Mouse (Mus musculus): ENCODE results near the gene Neurl2. TPM values are rescaled to one million over a fixed set of nuclear protein-coding genes. Genes with fewer than 3 reads are reported as not detected.
"Not testable (repeated sequence)": the region's sequence is repeated elsewhere in the genome, so short reads cannot be mapped to it uniquely, and the experiment has no call there.

Neurl2 gene
- polyA plus RNA-seq, 1 experiment = 5.4 TPM

DNA sequence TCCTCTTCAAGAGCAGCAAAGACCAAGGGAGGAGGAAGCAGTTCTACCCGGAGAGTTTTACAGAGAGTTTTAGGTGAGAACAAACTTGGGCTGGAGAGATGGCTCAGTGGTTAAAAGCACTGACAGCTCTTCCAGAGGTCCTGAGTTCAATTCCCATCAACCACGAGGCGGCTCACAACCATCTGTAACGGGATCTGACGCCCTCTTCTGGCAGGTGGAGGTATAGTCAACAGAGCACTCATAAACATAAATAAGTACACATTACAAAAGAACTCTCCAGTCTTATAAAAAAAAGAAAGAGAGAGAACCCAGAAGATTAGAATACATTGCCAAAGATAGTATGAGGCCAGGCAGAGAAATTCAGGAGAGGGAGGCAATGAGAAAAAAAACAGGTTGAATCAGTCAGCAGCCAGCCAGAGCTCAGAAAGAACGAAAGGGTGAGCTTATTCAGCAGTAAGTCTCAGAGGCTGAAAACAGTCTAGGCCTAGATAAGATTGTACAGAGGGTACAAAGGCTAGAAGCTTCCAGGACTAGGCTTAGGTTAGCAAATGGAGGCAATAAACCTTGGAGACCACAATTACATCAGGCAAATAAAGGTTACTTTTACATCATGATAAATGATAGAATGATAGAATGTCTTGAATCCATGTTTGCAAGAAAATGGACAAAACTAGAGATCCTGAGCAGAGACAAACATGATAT is 38.5 kb upstream of the Neurl2 start:
- no peaks in the 10 kb centered on the region for H3K27me3 ChIP-seq (replicated peaks)
- H3K36me3 ChIP-seq (replicated peaks; ENCODE audit: low read length) = peaks cover 3% of the 10 kb centered on the region
- TF ChIP-seq FLI1 (IDR thresholded peaks at IDR 0.05; ENCODE audit: low read length) (no peak), GATA1 (IDR thresholded peaks at IDR 0.05; ENCODE audit: borderline replicate concordance, low read length) (no peak)
- peaks cover 34% of the 10 kb centered on the region for H3K4me1 ChIP-seq
- no peak overlapping the region for H3K4me3 ChIP-seq (replicated peaks)
- peaks cover 4% of the 10 kb centered on the region for H3K9me3 ChIP-seq

DNA sequence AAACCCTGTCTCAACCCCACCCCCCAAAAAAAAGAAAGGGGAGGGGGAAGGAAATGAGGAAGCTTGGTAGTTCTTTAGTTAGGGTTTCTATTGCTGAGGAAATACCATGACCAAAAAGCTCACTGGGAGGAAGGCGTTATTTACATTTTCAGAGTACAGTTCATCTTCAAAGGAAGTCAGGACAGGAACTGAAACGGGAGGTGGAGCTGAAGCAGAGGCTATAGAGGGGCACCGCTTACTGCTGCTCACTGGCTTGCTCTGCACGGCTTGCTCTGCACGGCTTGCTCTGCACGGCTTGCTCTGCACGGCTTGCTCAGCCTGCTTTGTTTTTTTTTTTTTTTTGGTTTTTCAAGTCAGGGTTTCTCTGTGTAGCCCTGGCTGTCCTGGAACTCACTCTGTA is 35.2 kb upstream of the Neurl2 start:
- Histone ChIP-seq H3K4me3 (replicated peaks) (no peak overlapping the region), H3K27me3 (replicated peaks) (peaks cover 2% of the 10 kb centered on the region), H3K36me3 (replicated peaks; ENCODE audit: low read length) (peaks cover 3% of the 10 kb centered on the region), H3K9me3 (peaks cover 4% of the 10 kb centered on the region), H3K4me1 (peaks cover 18% of the 10 kb centered on the region)
- TF ChIP-seq FLI1 (IDR thresholded peaks at IDR 0.05; ENCODE audit: low read length) = no peak

DNA sequence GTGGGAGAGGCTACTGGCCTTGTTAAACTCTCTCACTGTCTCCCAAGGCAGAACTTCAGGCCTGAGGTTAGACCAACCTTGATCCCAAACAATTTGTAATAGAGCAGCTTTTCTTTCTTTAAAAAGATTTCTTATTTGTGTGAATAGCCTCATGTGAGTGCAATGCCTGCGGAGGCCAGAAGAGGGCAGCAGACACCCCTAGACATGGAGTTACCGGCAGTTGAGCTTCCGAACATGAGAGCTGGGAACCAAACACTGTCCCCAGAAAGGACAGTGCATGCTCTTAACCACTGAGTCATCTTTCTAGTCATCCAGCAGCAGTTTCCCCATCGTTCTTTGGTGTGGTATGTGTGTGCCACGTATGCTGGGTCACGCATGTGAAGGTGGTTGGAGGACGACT is 34.3 kb upstream of the Neurl2 start:
- peaks cover 18% of the 10 kb centered on the region for H3K4me1 ChIP-seq
- peaks cover 3% of the 10 kb centered on the region for H3K36me3 ChIP-seq (replicated peaks; ENCODE audit: low read length)
- TF ChIP-seq GATA1 (IDR thresholded peaks at IDR 0.05; ENCODE audit: borderline replicate concordance, low read length) (no peak), FLI1 (IDR thresholded peaks at IDR 0.05; ENCODE audit: low read length) (no peak)
- H3K9me3 ChIP-seq = peaks cover 7% of the 10 kb centered on the region
- peaks cover 2% of the 10 kb centered on the region for H3K27me3 ChIP-seq (replicated peaks)
- H3K4me3 ChIP-seq (replicated peaks) = no peak overlapping the region

DNA sequence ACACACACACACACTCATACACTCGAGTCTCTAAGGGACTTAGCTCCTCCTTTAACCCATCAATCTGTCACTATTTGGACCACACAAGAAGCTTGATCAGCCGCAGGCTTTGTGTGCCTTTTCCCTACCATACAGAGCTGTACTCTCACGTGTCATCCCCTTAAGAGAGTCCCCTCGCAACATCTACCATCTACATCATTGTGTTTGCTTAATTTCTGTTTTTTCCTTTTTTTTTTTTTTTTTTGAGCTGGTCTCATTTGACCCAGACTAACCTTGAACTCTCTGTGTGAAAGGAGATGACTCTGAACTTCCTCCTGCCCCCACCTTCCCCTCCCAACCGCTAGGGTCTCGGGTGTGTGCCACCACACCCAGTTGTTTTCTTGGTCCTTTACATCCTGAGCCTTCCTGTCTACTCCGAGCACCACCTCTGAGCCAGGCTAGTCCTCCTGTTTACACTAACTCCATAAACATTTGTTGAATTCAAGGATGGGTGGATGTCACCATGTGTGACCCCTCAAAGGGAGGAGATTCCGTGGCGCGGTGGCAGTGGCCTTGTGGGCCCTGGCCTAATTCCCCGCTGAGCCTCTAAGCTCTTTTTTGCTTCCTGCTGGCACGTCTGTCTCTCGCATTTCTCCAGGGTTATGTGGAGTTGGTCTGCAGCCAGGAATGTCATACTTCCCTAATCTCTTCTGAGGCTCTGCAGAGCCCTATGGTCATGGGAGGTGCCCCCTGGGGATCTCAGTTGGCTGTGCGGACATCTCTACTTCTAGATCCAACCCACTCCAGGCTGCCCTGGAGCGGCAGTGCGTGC is 33.7 kb upstream of the Neurl2 start:
- peaks cover 24% of the 10 kb centered on the region for H3K4me1 ChIP-seq
- no peak for TF ChIP-seq GATA1 (IDR thresholded peaks at IDR 0.05; ENCODE audit: borderline replicate concordance, low read length)
- TF ChIP-seq FLI1 (IDR thresholded peaks at IDR 0.05; ENCODE audit: low read length) = no peak
- H3K36me3 ChIP-seq (replicated peaks; ENCODE audit: low read length) = peaks cover 3% of the 10 kb centered on the region
- no peak overlapping the region for H3K4me3 ChIP-seq (replicated peaks)
- H3K27me3 ChIP-seq (replicated peaks) = peaks cover 5% of the 10 kb centered on the region
- peaks cover 7% of the 10 kb centered on the region for H3K9me3 ChIP-seq

DNA sequence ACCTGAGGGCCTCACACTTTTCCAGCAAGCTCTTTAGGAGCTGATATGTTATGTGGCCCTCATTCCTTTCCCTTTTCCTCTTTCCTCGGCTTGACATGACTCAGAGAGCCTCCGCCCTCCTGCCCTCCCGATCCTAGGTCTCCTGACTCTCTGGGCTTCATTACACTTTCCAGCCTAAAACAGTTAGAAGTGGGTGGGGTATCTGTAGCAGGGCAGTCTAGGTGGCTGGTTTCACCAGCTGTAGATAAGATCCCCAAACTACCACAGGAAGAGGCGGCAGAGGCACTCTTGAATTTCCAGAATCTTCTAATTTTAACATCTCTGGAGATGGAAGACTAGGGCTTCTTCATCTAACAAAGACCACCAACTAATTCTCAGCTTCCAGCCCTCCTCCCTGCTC is 31.3 kb upstream of the Neurl2 start:
- H3K4me3 ChIP-seq (replicated peaks) = no peak overlapping the region
- peaks cover 7% of the 10 kb centered on the region for H3K9me3 ChIP-seq
- H3K4me1 ChIP-seq = peaks cover 35% of the 10 kb centered on the region
- H3K27me3 ChIP-seq (replicated peaks) = peaks cover 25% of the 10 kb centered on the region
- peaks cover 3% of the 10 kb centered on the region for H3K36me3 ChIP-seq (replicated peaks; ENCODE audit: low read length)
- TF ChIP-seq FLI1 (IDR thresholded peaks at IDR 0.05; ENCODE audit: low read length) = no peak

DNA sequence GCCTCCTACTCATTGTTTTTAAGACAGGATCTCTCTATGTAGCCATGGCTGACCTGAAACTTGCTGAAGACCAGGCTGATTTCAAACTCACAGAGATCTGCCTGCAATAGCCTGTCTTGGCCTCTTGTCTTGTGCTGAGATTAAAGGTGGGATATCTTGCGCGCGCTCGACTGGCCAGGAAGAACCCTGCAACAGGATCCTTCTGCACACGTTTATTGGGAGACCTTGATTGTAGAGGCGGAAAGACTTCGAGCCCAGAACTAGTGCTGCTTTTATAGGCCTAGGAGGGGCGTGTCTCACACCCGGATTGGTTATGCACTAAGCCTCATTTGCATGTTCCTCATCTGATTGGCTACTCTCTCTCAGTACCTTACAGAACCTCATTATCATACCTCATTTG is 30.2 kb upstream of the Neurl2 start:
- not testable (repeated sequence) for H3K9me3 ChIP-seq; H3K36me3 ChIP-seq (replicated peaks; ENCODE audit: low read length); H3K4me3 ChIP-seq (replicated peaks)
- H3K4me1 ChIP-seq = peaks cover 47% of the 10 kb centered on the region
- peaks cover 35% of the 10 kb centered on the region for H3K27me3 ChIP-seq (replicated peaks)

DNA sequence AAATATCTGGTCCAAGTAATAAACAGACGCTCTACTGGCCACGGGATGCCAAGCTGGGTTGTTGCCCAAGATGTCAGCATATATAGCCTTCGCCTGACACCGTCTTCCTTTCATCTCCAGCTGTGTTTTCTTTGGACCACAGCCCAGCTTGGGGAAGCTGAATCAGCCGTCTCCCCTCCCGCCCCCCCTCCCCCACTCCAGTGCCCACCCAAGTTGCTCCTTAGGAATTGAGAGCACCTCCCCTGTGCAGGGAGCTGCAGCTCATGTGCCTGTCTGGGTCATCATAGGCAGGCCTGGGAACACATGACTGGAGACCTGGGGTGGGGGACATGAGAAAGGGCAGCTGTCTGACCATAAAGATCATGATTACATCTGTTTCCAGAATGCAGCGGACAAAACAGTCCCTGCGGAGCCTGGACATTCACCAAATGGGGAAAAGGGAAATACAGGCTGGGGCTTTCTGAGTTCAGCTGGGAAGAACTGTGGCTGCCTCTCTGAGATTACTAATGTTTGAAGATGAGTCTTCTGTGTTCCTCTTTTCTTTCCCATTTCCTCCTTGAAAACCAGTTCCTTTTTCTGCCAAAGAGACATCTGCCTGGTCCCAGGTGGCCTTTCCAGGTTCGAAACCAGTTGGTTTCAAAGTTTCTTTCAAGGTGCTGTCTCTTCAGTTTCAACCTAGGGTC is 29.1 kb upstream of the Neurl2 start:
- Histone ChIP-seq H3K4me3 (replicated peaks) (no peak overlapping the region), H3K4me1 (peaks cover 56% of the 10 kb centered on the region)

DNA sequence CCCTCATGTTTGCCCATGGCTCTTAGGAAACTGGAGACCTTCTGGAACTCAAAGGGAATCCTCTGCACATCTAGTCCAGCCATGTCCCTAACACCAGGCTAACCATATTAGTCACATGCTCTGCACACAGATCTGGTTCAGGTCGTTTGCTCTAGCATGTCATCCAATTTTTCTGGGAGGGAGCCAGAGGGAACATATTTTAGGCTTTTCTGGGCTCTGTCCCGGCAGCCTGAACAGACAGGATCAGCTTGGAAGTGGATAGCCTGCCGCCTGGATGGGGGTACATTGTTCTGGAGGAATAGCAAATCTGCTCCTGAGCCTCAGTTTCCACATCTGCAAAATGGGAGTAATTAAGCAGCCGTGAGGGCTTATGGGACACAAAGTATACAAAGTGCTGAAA is 27.8 kb upstream of the Neurl2 start:
- TF ChIP-seq GATA1 (IDR thresholded peaks at IDR 0.05; ENCODE audit: borderline replicate concordance, low read length) = no peak
- TF ChIP-seq FLI1 (IDR thresholded peaks at IDR 0.05; ENCODE audit: low read length) = no peak
- Histone ChIP-seq H3K4me1 (peaks cover 60% of the 10 kb centered on the region), H3K9me3 (peaks cover 3% of the 10 kb centered on the region; the same call in 1 of the 2 replicates)

More for the DNA sequence above, 29.1 kb upstream of the Neurl2 start:
- H3K27me3 ChIP-seq (replicated peaks) = peaks cover 46% of the 10 kb centered on the region
- H3K9me3 ChIP-seq = peaks cover 3% of the 10 kb centered on the region; the same call in 1 of the 2 replicates
- TF ChIP-seq GATA1 (IDR thresholded peaks at IDR 0.05; ENCODE audit: borderline replicate concordance, low read length) (no peak), FLI1 (IDR thresholded peaks at IDR 0.05; ENCODE audit: low read length) (no peak)
- H3K36me3 ChIP-seq (replicated peaks; ENCODE audit: low read length) = no peaks in the 10 kb centered on the region

DNA sequence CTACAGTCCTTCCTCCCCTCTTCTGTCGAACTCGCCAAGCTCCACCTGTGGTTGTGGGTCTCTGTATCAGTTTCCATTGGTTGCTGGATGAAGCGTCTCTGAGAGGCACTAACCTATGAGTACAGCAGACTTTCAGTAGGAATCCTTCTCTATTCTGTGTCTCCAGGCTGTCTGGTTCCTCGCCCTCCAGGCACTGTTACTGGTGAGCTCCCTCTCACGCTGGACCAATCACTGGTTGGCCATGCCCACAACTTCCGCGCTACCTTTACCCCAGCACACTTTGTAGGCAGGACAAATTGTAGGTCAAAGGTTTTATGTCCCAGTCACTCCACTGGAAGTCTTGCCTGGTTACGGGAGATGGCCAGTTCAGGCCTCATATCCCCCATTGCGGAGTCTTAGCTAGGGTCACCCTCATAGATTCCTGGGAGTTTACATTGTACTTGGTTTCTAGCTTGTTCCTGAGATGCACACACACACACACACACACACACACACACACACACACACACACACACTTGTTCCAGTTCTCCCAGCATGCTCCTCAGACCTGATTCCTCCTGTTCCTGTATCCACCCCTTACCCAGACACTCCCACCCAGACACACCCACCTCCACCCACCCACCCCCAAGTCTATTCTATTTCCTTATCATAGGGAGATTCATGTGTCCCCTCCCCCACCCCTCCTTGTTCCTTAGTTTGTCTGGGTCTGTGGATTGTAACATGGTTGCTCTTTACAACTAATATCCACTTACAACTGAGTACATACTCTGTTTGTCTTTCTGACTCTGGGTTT is 26.6 kb upstream of the Neurl2 start:
- H3K9me3 ChIP-seq = peaks cover 3% of the 10 kb centered on the region; the same call in 1 of the 2 replicates
- TF ChIP-seq FLI1 (IDR thresholded peaks at IDR 0.05; ENCODE audit: low read length) (no peak), GATA1 (IDR thresholded peaks at IDR 0.05; ENCODE audit: borderline replicate concordance, low read length) (no peak)
- peaks cover 63% of the 10 kb centered on the region for H3K27me3 ChIP-seq (replicated peaks)
- no peak overlapping the region for H3K4me3 ChIP-seq (replicated peaks)
- peaks cover 62% of the 10 kb centered on the region for H3K4me1 ChIP-seq
- no peaks in the 10 kb centered on the region for H3K36me3 ChIP-seq (replicated peaks; ENCODE audit: low read length)

More for the DNA sequence above, 27.8 kb upstream of the Neurl2 start:
- Histone ChIP-seq H3K4me3 (replicated peaks) (no peak overlapping the region), H3K36me3 (replicated peaks; ENCODE audit: low read length) (no peaks in the 10 kb centered on the region), H3K27me3 (replicated peaks) (peaks cover 59% of the 10 kb centered on the region)
